Mouse (Mus musculus): ENCODE data around the gene Olfr568. TPM values are rescaled to one million over a fixed set of nuclear protein-coding genes. Genes with fewer than 3 reads are reported as not detected.
A peak's percentile ranks its signal among the peaks of the same experiment; 100 is the strongest.

Gene Olfr568
- polyA plus RNA-seq (2014; fragmentation: Nextera tagmentation; extraction: Ambion mirVana): not detected in 2 replicates

- Histone ChIP-seq H3K4me3 (ENCODE audit: control insufficient read depth in 1 of 2, insufficient read depth in 1 of 2, low read depth in 1 of 2, low read length in 2 of 2) (no peak within 1 kb of the TSS), H3K4me2 (ENCODE audit: low read length) (no peak within 1 kb of the TSS), H3K36me3 (ENCODE audit: control insufficient read depth, insufficient read depth, low read length) (no peaks in the 10 kb centered on the region), H3K4me1 (ENCODE audit: control insufficient read depth in 2 of 2, insufficient read depth in 2 of 2, low read length in 2 of 2) (no peaks in the 10 kb centered on the region), H3K27ac (replicated peaks in 1 of 2; ENCODE audit: control insufficient read depth in 1 of 2, insufficient read depth in 1 of 2, low read depth in 2 of 2, low read length in 2 of 2) (no peak within 1 kb of the TSS), H3K27me3 (ENCODE audit: control insufficient read depth, insufficient read depth, low read length) (no peaks in the 10 kb centered on the region), H3K9me3 (ENCODE audit: control insufficient read depth, low read length) (no peaks in the 10 kb centered on the region), H3K9ac (ENCODE audit: low read length) (no peak within 1 kb of the TSS)
- ATAC-seq (ENCODE audit: insufficient number of reproducible peaks, insufficient read depth, low FRiP score, low read depth): no peak
These were observed at the start of gene Olfr568 for GRCm38 (mm10) chr7:102876822-102877221. Gene Olfr568, plus strand, starts transcription at chr7:102877122.

DNA sequence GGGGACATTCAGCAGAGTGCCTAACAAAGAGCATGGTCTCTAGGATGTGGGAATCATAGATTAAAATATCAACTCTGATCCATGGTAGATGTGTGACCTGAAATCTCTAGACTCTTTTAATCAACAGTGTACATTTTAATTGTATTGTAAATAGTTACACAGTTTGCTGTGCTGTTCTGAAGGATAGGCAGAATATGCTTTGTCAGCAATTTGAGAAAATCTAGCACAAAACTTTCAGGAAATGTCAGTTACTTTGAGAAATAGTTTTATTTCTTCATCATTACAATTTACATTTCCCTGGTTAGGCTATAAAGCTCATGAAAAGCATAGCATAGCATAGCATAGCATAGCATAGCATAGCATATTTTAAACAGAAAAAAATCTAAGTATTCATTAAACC, 21.1 kb upstream of the Olfr568 start:
- Histone ChIP-seq H3K36me3 (ENCODE audit: control insufficient read depth, insufficient read depth, low read length) (no peaks in the 10 kb centered on the region), H3K27me3 (ENCODE audit: control insufficient read depth, insufficient read depth, low read length) (no peaks in the 10 kb centered on the region), H3K4me3 (ENCODE audit: control insufficient read depth in 1 of 2, insufficient read depth in 1 of 2, low read depth in 1 of 2, low read length in 2 of 2) (no peak overlapping the region), H3K4me1 (ENCODE audit: control insufficient read depth in 2 of 2, insufficient read depth in 2 of 2, low read length in 2 of 2) (no peaks in the 10 kb centered on the region), H3K4me2 (ENCODE audit: low read length) (no peak overlapping the region), H3K9me3 (ENCODE audit: control insufficient read depth, low read length) (no peaks in the 10 kb centered on the region), H3K9ac (ENCODE audit: low read length) (no peak overlapping the region), H3K27ac (replicated peaks in 1 of 2; ENCODE audit: control insufficient read depth in 1 of 2, insufficient read depth in 1 of 2, low read depth in 2 of 2, low read length in 2 of 2) (no peak overlapping the region)
- ATAC-seq (ENCODE audit: insufficient number of reproducible peaks, insufficient read depth, low FRiP score, low read depth): no peak

GRCm38 (mm10) chr7:102858665-102859064, 18.3 kb upstream of the Olfr568 start, which contains the start of gene Olfr566:
Gene Olfr566, minus strand, starts transcription at chr7:102858765.
- H3K4me3 ChIP-seq (ENCODE audit: control insufficient read depth in 1 of 2, insufficient read depth in 1 of 2, low read depth in 1 of 2, low read length in 2 of 2): no peak within 1 kb of the TSS
- H3K27ac ChIP-seq (replicated peaks in 1 of 2; ENCODE audit: control insufficient read depth in 1 of 2, insufficient read depth in 1 of 2, low read depth in 2 of 2, low read length in 2 of 2): no peak within 1 kb of the TSS
- no peaks in the 10 kb centered on the region for H3K4me1 ChIP-seq (ENCODE audit: control insufficient read depth in 2 of 2, insufficient read depth in 2 of 2, low read length in 2 of 2)
- ATAC-seq (ENCODE audit: insufficient number of reproducible peaks, insufficient read depth, low FRiP score, low read depth): no peak
- no peaks in the 10 kb centered on the region for H3K27me3 ChIP-seq (ENCODE audit: control insufficient read depth, insufficient read depth, low read length)
- H3K9me3 ChIP-seq (ENCODE audit: control insufficient read depth, low read length): no peaks in the 10 kb centered on the region
- WGBS: 82% methylated on average over 1 of the region's 1 CpGs
- H3K36me3 ChIP-seq (ENCODE audit: control insufficient read depth, insufficient read depth, low read length): no peaks in the 10 kb centered on the region
- no peak within 1 kb of the TSS for H3K4me2 ChIP-seq (ENCODE audit: low read length)
- H3K9ac ChIP-seq (ENCODE audit: low read length): no peak within 1 kb of the TSS

GRCm38 (mm10) chr7:102890782-102891181, 13.9 kb downstream of the Olfr568 start, which contains the start of gene Olfr569:
Gene Olfr569, minus strand, starts transcription at chr7:102890882.
- no peak within 1 kb of the TSS for H3K9ac ChIP-seq (ENCODE audit: low read length)
- no peak within 1 kb of the TSS for H3K4me3 ChIP-seq (ENCODE audit: control insufficient read depth in 1 of 2, insufficient read depth in 1 of 2, low read depth in 1 of 2, low read length in 2 of 2)
- H3K4me1 ChIP-seq (ENCODE audit: control insufficient read depth in 2 of 2, insufficient read depth in 2 of 2, low read length in 2 of 2): no peaks in the 10 kb centered on the region
- H3K27me3 ChIP-seq (ENCODE audit: control insufficient read depth, insufficient read depth, low read length): no peaks in the 10 kb centered on the region
- no peak within 1 kb of the TSS for H3K27ac ChIP-seq (replicated peaks in 1 of 2; ENCODE audit: control insufficient read depth in 1 of 2, insufficient read depth in 1 of 2, low read depth in 2 of 2, low read length in 2 of 2)
- no peaks in the 10 kb centered on the region for H3K9me3 ChIP-seq (ENCODE audit: control insufficient read depth, low read length)
- no peaks in the 10 kb centered on the region for H3K36me3 ChIP-seq (ENCODE audit: control insufficient read depth, insufficient read depth, low read length)
- WGBS: 60% methylated on average over 3 of the region's 3 CpGs
- H3K4me2 ChIP-seq (ENCODE audit: low read length): no peak within 1 kb of the TSS
- no peak for ATAC-seq (ENCODE audit: insufficient number of reproducible peaks, insufficient read depth, low FRiP score, low read depth)

DNA sequence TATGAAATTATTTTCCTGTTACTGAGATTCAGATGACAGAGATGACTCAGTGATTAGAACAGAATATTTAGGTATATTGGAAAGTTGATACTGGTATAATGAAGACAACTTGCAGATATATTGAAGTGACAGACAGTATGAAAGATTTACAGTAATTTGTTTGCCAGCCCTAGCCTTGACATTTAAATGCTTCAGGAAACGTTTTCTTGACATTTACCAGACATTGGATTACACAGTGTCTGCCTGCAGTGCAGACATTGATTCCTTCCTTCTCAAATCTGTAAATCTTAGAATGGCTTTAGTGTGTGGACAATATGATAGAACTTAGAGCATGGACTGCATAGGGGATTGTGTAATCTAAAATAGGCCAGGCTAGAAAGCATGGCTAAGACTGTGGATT, 38.3 kb downstream of the Olfr568 start:
- no peak for ATAC-seq (ENCODE audit: insufficient number of reproducible peaks, insufficient read depth, low FRiP score, low read depth)
- H3K27me3 ChIP-seq (ENCODE audit: control insufficient read depth, insufficient read depth, low read length): no peaks in the 10 kb centered on the region
- no peaks in the 10 kb centered on the region for H3K9me3 ChIP-seq (ENCODE audit: control insufficient read depth, low read length)
- no peak overlapping the region for H3K9ac ChIP-seq (ENCODE audit: low read length)
- H3K27ac ChIP-seq (replicated peaks in 1 of 2; ENCODE audit: control insufficient read depth in 1 of 2, insufficient read depth in 1 of 2, low read depth in 2 of 2, low read length in 2 of 2): no peak overlapping the region
- peaks cover 2 to 4% of the 10 kb centered on the region in 2 experiments; a peak in 2 of 4 replicates for H3K4me1 ChIP-seq (ENCODE audit: control insufficient read depth in 2 of 2, insufficient read depth in 2 of 2, low read length in 2 of 2)
- H3K4me2 ChIP-seq (ENCODE audit: low read length): no peak overlapping the region
- H3K4me3 ChIP-seq (ENCODE audit: control insufficient read depth in 1 of 2, insufficient read depth in 1 of 2, low read depth in 1 of 2, low read length in 2 of 2): no peak overlapping the region
- WGBS: 16% methylated on average over 1 of the region's 1 CpGs
- no peaks in the 10 kb centered on the region for H3K36me3 ChIP-seq (ENCODE audit: control insufficient read depth, insufficient read depth, low read length)

GRCm38 (mm10) chr7:102916405-102916804, 39.5 kb downstream of the Olfr568 start:
- no peaks in the 10 kb centered on the region for H3K27me3 ChIP-seq (ENCODE audit: control insufficient read depth, insufficient read depth, low read length)
- ATAC-seq (ENCODE audit: insufficient number of reproducible peaks, insufficient read depth, low FRiP score, low read depth): 0 out of 2 replicates have a peak, but pooled peaks have one; percentile 56
- no peaks in the 10 kb centered on the region for H3K36me3 ChIP-seq (ENCODE audit: control insufficient read depth, insufficient read depth, low read length)
- H3K4me3 ChIP-seq (ENCODE audit: control insufficient read depth in 1 of 2, insufficient read depth in 1 of 2, low read depth in 1 of 2, low read length in 2 of 2): no peak overlapping the region
- H3K4me2 ChIP-seq (ENCODE audit: low read length): no peak overlapping the region
- no peaks in the 10 kb centered on the region for H3K9me3 ChIP-seq (ENCODE audit: control insufficient read depth, low read length)
- H3K4me1 ChIP-seq (ENCODE audit: control insufficient read depth in 2 of 2, insufficient read depth in 2 of 2, low read length in 2 of 2): peaks cover 2 to 4% of the 10 kb centered on the region in 2 experiments; a peak in 2 of 4 replicates
- H3K27ac ChIP-seq (replicated peaks in 1 of 2; ENCODE audit: control insufficient read depth in 1 of 2, insufficient read depth in 1 of 2, low read depth in 2 of 2, low read length in 2 of 2): no peak overlapping the region
- no peak overlapping the region for H3K9ac ChIP-seq (ENCODE audit: low read length)
- WGBS: 29% methylated on average over 5 of the region's 5 CpGs

DNA sequence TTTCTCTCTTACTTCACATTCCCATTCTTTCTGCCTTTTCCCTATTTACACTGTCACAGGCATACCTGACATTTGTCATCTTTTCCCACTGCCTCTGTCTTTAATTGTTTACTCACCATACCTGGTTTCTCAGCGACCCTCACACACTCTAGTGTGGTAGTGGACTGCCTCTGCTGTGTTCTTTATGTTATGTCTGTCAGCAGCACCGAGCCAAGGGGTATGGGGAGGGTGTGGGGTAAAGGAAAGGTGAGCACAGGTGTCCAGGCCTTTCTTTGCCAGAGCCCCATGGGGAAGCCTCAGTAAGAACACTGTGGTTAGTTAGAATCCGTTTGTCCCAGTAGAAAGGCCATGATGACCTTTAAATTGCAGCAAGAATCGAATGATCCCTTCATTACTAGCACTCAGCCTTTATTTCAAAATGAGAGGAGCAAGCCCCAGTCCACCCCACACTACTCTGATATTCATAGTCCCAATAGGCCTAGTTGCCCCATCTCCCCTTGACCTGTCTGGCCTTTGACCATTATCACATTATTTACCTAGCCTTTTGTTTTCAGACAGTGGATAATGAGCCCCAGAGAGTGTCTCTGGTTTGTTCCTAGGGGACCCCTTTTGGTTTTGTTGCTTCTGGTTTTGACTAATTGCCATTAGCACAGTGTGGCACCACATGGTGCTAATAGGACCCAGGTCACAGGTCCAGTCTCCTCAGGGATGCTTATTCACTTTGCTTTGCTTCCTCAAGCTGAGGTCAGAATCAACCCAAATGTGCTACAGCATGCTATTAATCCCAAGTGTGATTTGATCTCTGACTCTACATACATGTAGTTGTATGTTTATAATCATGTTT, 40.3 kb downstream of the Olfr568 start, which contains the start of gene Olfr571:
TSS of gene Olfr571 (minus strand) at position 505 of the 844 bp plus-strand sequence.
- WGBS: 67% methylated on average over 4 of the region's 4 CpGs
- H3K27me3 ChIP-seq (ENCODE audit: control insufficient read depth, insufficient read depth, low read length): no peaks in the 10 kb centered on the region
- H3K4me1 ChIP-seq (ENCODE audit: control insufficient read depth in 2 of 2, insufficient read depth in 2 of 2, low read length in 2 of 2): peaks cover 2 to 4% of the 10 kb centered on the region in 2 experiments; a peak in 2 of 4 replicates
- H3K9me3 ChIP-seq (ENCODE audit: control insufficient read depth, low read length): no peaks in the 10 kb centered on the region
- no peaks in the 10 kb centered on the region for H3K36me3 ChIP-seq (ENCODE audit: control insufficient read depth, insufficient read depth, low read length)
- H3K4me2 ChIP-seq (ENCODE audit: low read length): no peak within 1 kb of the TSS
- ATAC-seq (ENCODE audit: insufficient number of reproducible peaks, insufficient read depth, low FRiP score, low read depth): no peak
- H3K9ac ChIP-seq (ENCODE audit: low read length): no peak within 1 kb of the TSS
- H3K4me3 ChIP-seq (ENCODE audit: control insufficient read depth in 1 of 2, insufficient read depth in 1 of 2, low read depth in 1 of 2, low read length in 2 of 2): no peak within 1 kb of the TSS
- H3K27ac ChIP-seq (replicated peaks in 1 of 2; ENCODE audit: control insufficient read depth in 1 of 2, insufficient read depth in 1 of 2, low read depth in 2 of 2, low read length in 2 of 2): no peak within 1 kb of the TSS
